ENCODE assay signal across 7 mouse cellular contexts in genomic region chr1:89566578-89567488, GRCm38 (mm10).
DNase-seq lines count a peak whose midpoint lies in the region; ATAC-seq lines count a peak whose summit lies in the region.

No protein-coding gene starts in this region.

- peaks cover 70% of the 10 kb centered on the region for H3K4me1 ChIP-seq in embryonic facial prominence, embryonic 10.5 days
- peaks cover 64% of the 10 kb centered on the region for H3K4me1 ChIP-seq in limb, embryonic 12.5 days (replicated peaks)

- DNase-seq in ovary, adult 18-20 months (ENCODE audit: low spot score) = peak; percentile 49
- no peak for DNase-seq in ovary, postnatal 10 days (ENCODE audit: low spot score)
- no peak for DNase-seq in embryonic facial prominence, embryonic 10.5 days (ENCODE audit: low spot score)
- DNase-seq in right cerebral cortex, postnatal 10 days (ENCODE audit: low spot score in 2 of 2) = no peak
- no peak for DNase-seq in kidney, postnatal 10 days
- no peak for DNase-seq in gastrocnemius, postnatal 4 days (ENCODE audit: low spot score in 2 of 2)

- H3K36me3 ChIP-seq in embryonic facial prominence, embryonic 10.5 days (replicated peaks) = no peaks in the 10 kb centered on the region
- no peaks in the 10 kb centered on the region for H3K36me3 ChIP-seq in limb, embryonic 12.5 days

- H3K9ac ChIP-seq in limb, embryonic 12.5 days (replicated peaks) = no peak overlapping the region; the same call in 1 of the 2 replicates

- WGBS in embryonic facial prominence, embryonic 10.5 days = 38% methylated on average over 9 of the region's 9 CpGs
- 19% methylated on average over 9 of the region's 9 CpGs for WGBS in limb, embryonic 12.5 days

- ATAC-seq in limb, embryonic 12.5 days (ENCODE audit: insufficient number of reproducible peaks, insufficient read depth, low FRiP score, low TSS enrichment, low read depth) = no peak

- H3K4me3 ChIP-seq in embryonic facial prominence, embryonic 10.5 days = no peak overlapping the region
- H3K4me3 ChIP-seq in limb, embryonic 12.5 days (replicated peaks) = no peak overlapping the region

- no peak overlapping the region for H3K4me2 ChIP-seq in limb, embryonic 12.5 days

- no peaks in the 10 kb centered on the region for H3K27me3 ChIP-seq in embryonic facial prominence, embryonic 10.5 days (replicated peaks; ENCODE audit: low read depth, poor library complexity, severe bottlenecking)
- H3K27me3 ChIP-seq in limb, embryonic 12.5 days = no peaks in the 10 kb centered on the region

- peak overlapping the region; percentile 7; the same call in 1 of the 2 replicates for H3K27ac ChIP-seq in embryonic facial prominence, embryonic 10.5 days (replicated peaks)
- peak overlapping the region; percentile 80 for H3K27ac ChIP-seq in limb, embryonic 12.5 days

- H3K9me3 ChIP-seq in embryonic facial prominence, embryonic 10.5 days = no peaks in the 10 kb centered on the region
- no peaks in the 10 kb centered on the region for H3K9me3 ChIP-seq in limb, embryonic 12.5 days
